Mouse (Mus musculus) spleen, adult 2 months (tissue): ENCODE data around the gene Ephb3.

Experiments used
- CTCF ChIP-seq: fragments of 200-500 bp; IDR thresholded peaks from 2 replicates; pipeline ENCODE4 v1.5.1; 2011; ENCODE audit warnings: mild to moderate bottlenecking, inconsistent platforms; ENCODE audit not compliant: insufficient read depth, insufficient read length, insufficient replicate concordance; ENCODE audit errors: extremely low read depth
- POLR2A ChIP-seq: fragments of 200-500 bp; IDR thresholded peaks from 2 replicates; pipeline ENCODE4 v1.6.1; 2011; ENCODE audit warnings: low read depth, low read length, inconsistent platforms

DNA sequence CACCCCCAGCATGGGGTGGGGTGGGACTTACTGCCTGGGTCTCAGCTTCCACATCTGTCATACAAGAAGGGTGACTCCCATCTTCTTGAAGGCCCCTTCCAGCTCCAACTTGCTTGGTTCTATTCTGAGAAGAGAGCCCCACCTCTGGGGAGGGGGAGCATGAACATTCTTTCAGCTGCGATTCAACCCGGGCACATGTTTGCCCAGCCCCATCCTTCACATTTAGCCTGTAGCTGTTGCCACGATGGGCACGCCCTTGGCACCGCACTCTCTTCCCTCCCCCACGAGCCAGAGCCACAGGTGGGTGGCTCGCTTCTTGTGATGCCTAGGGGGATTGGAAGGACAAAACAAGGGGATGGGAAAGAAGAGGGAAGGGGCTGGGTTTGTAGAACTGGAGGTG is 40.8 kb downstream of the Ephb3 start:
- no peak for TF ChIP-seq CTCF
- TF ChIP-seq POLR2A, result no peak
